Mouse (Mus musculus): ENCODE data around the gene Fgf22.

Fgf22 gene

GRCm38 (mm10) chr10:79732500-79732899 lies 22.4 kb upstream of the Fgf22 start:
- 100% methylated on average over 1 of the region's 1 CpGs for WGBS

GRCm38 (mm10) chr10:79733847-79734246 lies 21.0 kb upstream of the Fgf22 start:
- 95% methylated on average over 15 of the region's 15 CpGs for WGBS

- 52% methylated on average over 52 of the region's 52 CpGs for WGBS
Measured at GRCm38 (mm10) chr10:79735361-79735760, 19.5 kb upstream of the Fgf22 start.

- 75% methylated on average over 14 of the region's 14 CpGs for WGBS
Measured at GRCm38 (mm10) chr10:79736706-79737105, 18.2 kb upstream of the Fgf22 start.

GRCm38 (mm10) chr10:79738259-79738658 lies 16.6 kb upstream of the Fgf22 start:
- 86% methylated on average over 10 of the region's 10 CpGs for WGBS

- 97% methylated on average over 28 of the region's 28 CpGs for WGBS
Measured at GRCm38 (mm10) chr10:79739234-79739633, 15.6 kb upstream of the Fgf22 start.

- WGBS = 72% methylated on average over 11 of the region's 11 CpGs
Measured at GRCm38 (mm10) chr10:79740863-79741262, 14.0 kb upstream of the Fgf22 start.

- WGBS = 84% methylated on average over 11 of the region's 11 CpGs
Measured at GRCm38 (mm10) chr10:79743161-79743560, 11.7 kb upstream of the Fgf22 start.

- 94% methylated on average over 15 of the region's 15 CpGs for WGBS
Measured at GRCm38 (mm10) chr10:79743650-79744365, 11.1 kb upstream of the Fgf22 start.

GRCm38 (mm10) chr10:79745411-79745810 lies 9.5 kb upstream of the Fgf22 start:
- 90% methylated on average over 3 of the region's 3 CpGs for WGBS

GRCm38 (mm10) chr10:79745898-79746773 lies 8.7 kb upstream of the Fgf22 start, which contains the start of gene Polrmt:
TSS of gene Polrmt (minus strand) at chr10:79746581.
- WGBS = 2% methylated on average over 38 of the region's 38 CpGs

- 22% methylated on average over 6 of the region's 6 CpGs for WGBS
Measured at GRCm38 (mm10) chr10:79746774-79747151, 8.1 kb upstream of the Fgf22 start.

- 86% methylated on average over 6 of the region's 6 CpGs for WGBS
Measured at GRCm38 (mm10) chr10:79748496-79748895, 6.4 kb upstream of the Fgf22 start.

GRCm38 (mm10) chr10:79755854-79756253 lies 978 bp downstream of the Fgf22 start:
- WGBS = 87% methylated on average over 3 of the region's 3 CpGs

- WGBS = 91% methylated on average over 24 of the region's 24 CpGs
Measured at GRCm38 (mm10) chr10:79756660-79757059, 1.8 kb downstream of the Fgf22 start.

GRCm38 (mm10) chr10:79759675-79760074 lies 4.8 kb downstream of the Fgf22 start:
- WGBS = 78% methylated on average over 1 of the region's 1 CpGs

GRCm38 (mm10) chr10:79760603-79761143 lies 5.8 kb downstream of the Fgf22 start:
- 92% methylated on average over 11 of the region's 11 CpGs for WGBS

- 85% methylated on average over 3 of the region's 3 CpGs for WGBS
Measured at GRCm38 (mm10) chr10:79762875-79763274, 8.0 kb downstream of the Fgf22 start.

GRCm38 (mm10) chr10:79764234-79764633 lies 9.4 kb downstream of the Fgf22 start:
- 40% methylated on average over 7 of the region's 7 CpGs for WGBS

GRCm38 (mm10) chr10:79765228-79765745 lies 10.4 kb downstream of the Fgf22 start:
- WGBS = 67% methylated on average over 2 of the region's 2 CpGs

GRCm38 (mm10) chr10:79766001-79766507 lies 11.2 kb downstream of the Fgf22 start:
- WGBS = 5% methylated on average over 16 of the region's 16 CpGs
